ENCODE assay signal across 26 mouse cellular contexts in the genomic region with DNA sequence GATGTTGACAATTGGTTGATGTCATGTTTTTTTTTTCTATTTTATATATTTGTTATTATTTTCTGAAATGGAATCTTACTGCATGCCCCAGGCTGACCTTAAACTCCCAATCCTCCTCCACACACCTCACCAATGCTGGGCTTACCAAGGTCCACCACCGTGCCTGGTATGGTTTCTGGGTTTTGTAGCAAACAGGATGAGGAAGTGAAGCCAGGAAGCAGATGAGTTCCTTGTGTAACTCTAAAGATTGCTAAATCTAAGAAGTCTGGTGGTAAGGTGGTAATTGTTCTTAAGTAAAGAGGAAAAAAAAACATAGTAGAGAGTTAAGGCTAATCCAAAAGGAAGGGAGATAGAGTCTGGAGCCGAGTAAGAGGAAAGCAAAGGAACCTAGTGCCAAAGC. TPM values are rescaled to one million over a fixed set of nuclear protein-coding genes. Genes with fewer than 3 reads are reported as not detected.
A peak's percentile ranks its signal among the peaks of the same experiment; 100 is the strongest.
DNase-seq lines count a peak whose midpoint lies in the region; ATAC-seq lines count a peak whose summit lies in the region.
"Had no signal": no experiment of that assay in that cellular context is flagged by ENCODE, and none has a peak within 500 bp of the region (broad histone marks: within the 10 kb centered on the region; RNA-seq: fewer than 3 reads in every experiment).

No protein-coding gene starts in this region.

- no peak for DNase-seq in heart, postnatal 14 days
- peak; percentile 10 for DNase-seq in lung, postnatal 36 days
- DNase-seq in lung, adult 18-20 months = no peak
- no peak for DNase-seq in natural killer cell, adult 2 months (ENCODE audit: low spot score in 2 of 2)
- DNase-seq: cerebellum, adult 18-20 months; cerebellum, adult 9-11 months; cerebellum, postnatal 36 days; forebrain, postnatal 0 days; gastrocnemius, postnatal 36 days had no signal

- 0 out of 2 replicates have a peak, but pooled peaks have one; percentile 18 for ATAC-seq in heart, embryonic 12.5 days (ENCODE audit: insufficient number of reproducible peaks, low FRiP score)
- ATAC-seq in hematopoietic stem cell, adult 5-6 weeks (replicated peaks in 1 of 2; ENCODE audit: insufficient read depth in 1 of 2, low FRiP score in 2 of 2, low TSS enrichment in 1 of 2, low read depth in 1 of 2, poor library complexity in 2 of 2, severe bottlenecking in 2 of 2) = peak; percentile 89 to 95
- ATAC-seq in neutrophil, adult 5-6 weeks (ENCODE audit: extremely low read depth, insufficient number of reproducible peaks, low FRiP score, poor library complexity, severe bottlenecking) = peak; percentile 53; the same call in 1 of the 2 replicates
- no peak for ATAC-seq in intestine, embryonic 15.5 days
- ATAC-seq: forebrain, embryonic 13.5 days; forebrain, postnatal 0 days had no signal

- H3K4me3 ChIP-seq in heart, embryonic 12.5 days = no peak overlapping the region
- no peak overlapping the region for H3K4me3 ChIP-seq in intestine, embryonic 15.5 days (replicated peaks)
- H3K4me3 ChIP-seq: embryonic facial prominence, embryonic 10.5 days; forebrain, embryonic 13.5 days; gastrocnemius, adult 2 months; hindbrain, embryonic 15.5 days had no signal

- H3K9me3 ChIP-seq in heart, embryonic 12.5 days (replicated peaks) = no peaks in the 10 kb centered on the region
- no peaks in the 10 kb centered on the region for H3K9me3 ChIP-seq in intestine, embryonic 15.5 days
- H3K9me3 ChIP-seq: embryonic facial prominence, embryonic 10.5 days; forebrain, embryonic 13.5 days; hindbrain, embryonic 15.5 days had no signal

- H3K4me2 ChIP-seq in heart, embryonic 12.5 days = no peak overlapping the region
- no peak overlapping the region for H3K4me2 ChIP-seq in intestine, embryonic 15.5 days (replicated peaks)
- H3K4me2 ChIP-seq: forebrain, embryonic 13.5 days; hindbrain, embryonic 15.5 days had no signal

- no peak overlapping the region for H3K9ac ChIP-seq in heart, embryonic 12.5 days
- H3K9ac ChIP-seq in intestine, embryonic 15.5 days = no peak overlapping the region
- H3K9ac ChIP-seq: forebrain, embryonic 13.5 days; forebrain, postnatal 0 days; hindbrain, embryonic 15.5 days had no signal

- H3K4me1 ChIP-seq in heart, embryonic 12.5 days (replicated peaks) = peaks cover 7% of the 10 kb centered on the region
- H3K4me1 ChIP-seq in intestine, embryonic 15.5 days (replicated peaks) = no peaks in the 10 kb centered on the region
- H3K4me1 ChIP-seq: forebrain, embryonic 13.5 days; hindbrain, embryonic 15.5 days had no signal

- H3K27ac ChIP-seq in heart, embryonic 12.5 days (ENCODE audit: poor library complexity, severe bottlenecking) = no peak overlapping the region
- no peak overlapping the region for H3K27ac ChIP-seq in intestine, embryonic 15.5 days
- H3K27ac ChIP-seq: forebrain, embryonic 13.5 days; gastrocnemius, adult 2 months; hindbrain, embryonic 15.5 days had no signal

- WGBS in heart, embryonic 12.5 days = 49% methylated on average over 2 of the region's 2 CpGs
- 60% methylated on average over 2 of the region's 2 CpGs for WGBS in intestine, embryonic 15.5 days

- intact Hi-C loops in heart, postnatal 14 days (cut with DNase I) = no loop called here

- no peaks in the 10 kb centered on the region for H3K27me3 ChIP-seq in heart, embryonic 12.5 days (replicated peaks)
- no peaks in the 10 kb centered on the region for H3K27me3 ChIP-seq in intestine, embryonic 15.5 days (replicated peaks)
- H3K27me3 ChIP-seq: forebrain, embryonic 13.5 days; hindbrain, embryonic 15.5 days had no signal

- H3K36me3 ChIP-seq in heart, embryonic 12.5 days = no peaks in the 10 kb centered on the region
- H3K36me3 ChIP-seq in intestine, embryonic 15.5 days = no peaks in the 10 kb centered on the region
- H3K36me3 ChIP-seq: embryonic facial prominence, embryonic 10.5 days; hindbrain, embryonic 15.5 days had no signal

RNA-seq across cellular contexts. Expression of a gene that starts 47.3 kb away (rescaled TPM):
- polyA plus RNA-seq in heart, embryonic 12.5 days (2016; fragmentation: Nextera tagmentation; extraction: Ambion mirVana) = not detected in 2 replicates
- total RNA-seq in heart, postnatal 14 days (2021) = not detected
- not detected in 2 replicates for total RNA-seq in hematopoietic stem cell, adult 5-6 weeks (2017)
- total RNA-seq in neutrophil, adult 5-6 weeks (2017) = not detected in 2 replicates
- polyA plus RNA-seq in intestine, embryonic 15.5 days (2015; fragmentation: Nextera tagmentation; extraction: Ambion mirVana) = not detected in 2 replicates
- total RNA-seq: adrenal gland, postnatal 10 days; adrenal gland, postnatal 4 days; forebrain, postnatal 0 days; gastrocnemius, adult 2 months; gastrocnemius, postnatal 36 days; heart, adult 18-20 months; heart, postnatal 25 days; MEL had no signal
- polyA plus RNA-seq: C2C12; embryonic facial prominence, embryonic 10.5 days; embryonic facial prominence, embryonic 14.5 days; forebrain, embryonic 13.5 days; forebrain, postnatal 0 days; heart, embryonic 14.5 days; hindbrain, embryonic 11.5 days; hindbrain, embryonic 15.5 days had no signal

RNA-seq across cellular contexts. Expression of a gene that starts 49.7 kb away (rescaled TPM):
- 49.2 and 51.2 TPM in 2 replicates for polyA plus RNA-seq in heart, embryonic 12.5 days (2016; fragmentation: Nextera tagmentation; extraction: Ambion mirVana)
- total RNA-seq in heart, postnatal 14 days (2021) = 10 to 100 TPM; 33.3 to 33.5 TPM
- total RNA-seq in hematopoietic stem cell, adult 5-6 weeks (2017) = 21.0 and 23.7 TPM in 2 replicates
- 21.1 and 22.2 TPM in 2 replicates for total RNA-seq in neutrophil, adult 5-6 weeks (2017)
- polyA plus RNA-seq in intestine, embryonic 15.5 days (2015; fragmentation: Nextera tagmentation; extraction: Ambion mirVana) = 40.3 and 43.3 TPM in 2 replicates

RNA-seq across cellular contexts. Expression of a gene that starts 51.0 kb away (rescaled TPM):
- polyA plus RNA-seq in heart, embryonic 12.5 days (2016; fragmentation: Nextera tagmentation; extraction: Ambion mirVana) = 25.6 and 27.1 TPM in 2 replicates
- 1 to 10 TPM; 4.0 to 5.3 TPM for total RNA-seq in heart, postnatal 14 days (2021)
- 7.6 TPM in 2 replicates for total RNA-seq in hematopoietic stem cell, adult 5-6 weeks (2017)
- total RNA-seq in neutrophil, adult 5-6 weeks (2017) = 4.8 and 5.0 TPM in 2 replicates
- polyA plus RNA-seq in intestine, embryonic 15.5 days (2015; fragmentation: Nextera tagmentation; extraction: Ambion mirVana) = 7.8 and 9.3 TPM in 2 replicates
